Mouse (Mus musculus) telencephalon, adult 2 months (tissue): ENCODE data around the gene Pbx2.

Experiments
- DNase-seq: peaks from one replicate; pipeline ENCODE4 v3.0.0-alpha.2; 2011; ENCODE audit warnings: low read depth, low spot score

The Pbx2 gene

GRCm38 (mm10) chr17:34603375-34604060 is 12.5 kb downstream of the Pbx2 start, which contains the start of gene Rnf5:
Rnf5 (minus strand) TSS chr17:34603690.
- peak; percentile 100 for DNase-seq

- DNase-seq, result no peak
Measured at GRCm38 (mm10) chr17:34604061-34604508, 13.0 kb downstream of the Pbx2 start, which contains the start of gene Agpat1. Agpat1 (plus strand) TSS chr17:34604262.

GRCm38 (mm10) chr17:34604511-34605237 is 13.6 kb downstream of the Pbx2 start:
- DNase-seq, result no peak

GRCm38 (mm10) chr17:34605609-34606008 is 14.5 kb downstream of the Pbx2 start:
- DNase-seq, result peak; percentile 93

- DNase-seq, result no peak
Measured at GRCm38 (mm10) chr17:34606186-34607039, 15.3 kb downstream of the Pbx2 start.

GRCm38 (mm10) chr17:34607997-34608396 is 16.9 kb downstream of the Pbx2 start:
- DNase-seq, result no peak

GRCm38 (mm10) chr17:34611050-34611449 is 20.0 kb downstream of the Pbx2 start:
- no peak for DNase-seq

GRCm38 (mm10) chr17:34613054-34613645 is 22.1 kb downstream of the Pbx2 start:
- no peak for DNase-seq

- no peak for DNase-seq
Measured at GRCm38 (mm10) chr17:34613830-34614229, 22.8 kb downstream of the Pbx2 start.

- no peak for DNase-seq
Measured at GRCm38 (mm10) chr17:34615871-34616270, 24.8 kb downstream of the Pbx2 start, which contains the start of gene Egfl8. Egfl8 (minus strand) TSS chr17:34615971.

GRCm38 (mm10) chr17:34618999-34619398 is 27.9 kb downstream of the Pbx2 start:
- DNase-seq, result no peak

- DNase-seq, result no peak
Measured at GRCm38 (mm10) chr17:34621006-34621405, 29.9 kb downstream of the Pbx2 start.

- DNase-seq, result no peak
Measured at GRCm38 (mm10) chr17:34623161-34623560, 32.1 kb downstream of the Pbx2 start.

- DNase-seq, result no peak
Measured at GRCm38 (mm10) chr17:34624981-34625380, 33.9 kb downstream of the Pbx2 start.

GRCm38 (mm10) chr17:34626062-34626772 is 35.2 kb downstream of the Pbx2 start:
- no peak for DNase-seq

- DNase-seq, result no peak
Measured at GRCm38 (mm10) chr17:34626773-34627092, 35.7 kb downstream of the Pbx2 start.

- peak; percentile 95 for DNase-seq
Measured at GRCm38 (mm10) chr17:34627093-34627942, 36.3 kb downstream of the Pbx2 start.

GRCm38 (mm10) chr17:34627943-34628643 is 37.0 kb downstream of the Pbx2 start, which contains the start of gene Ppt2:
Ppt2 (minus strand) TSS chr17:34628510.
- DNase-seq, result no peak

- no peak for DNase-seq
Measured at GRCm38 (mm10) chr17:34628644-34628967, 37.5 kb downstream of the Pbx2 start.
